Mouse (Mus musculus): ENCODE results near the gene Enc1. TPM values are rescaled to one million over a fixed set of nuclear protein-coding genes. Genes with fewer than 3 reads are reported as not detected.
A peak's percentile ranks its signal among the peaks of the same experiment; 100 is the strongest.

The Enc1 gene
- polyA plus RNA-seq, 1 experiment from 2014 or later, result 103 TPM

DNA sequence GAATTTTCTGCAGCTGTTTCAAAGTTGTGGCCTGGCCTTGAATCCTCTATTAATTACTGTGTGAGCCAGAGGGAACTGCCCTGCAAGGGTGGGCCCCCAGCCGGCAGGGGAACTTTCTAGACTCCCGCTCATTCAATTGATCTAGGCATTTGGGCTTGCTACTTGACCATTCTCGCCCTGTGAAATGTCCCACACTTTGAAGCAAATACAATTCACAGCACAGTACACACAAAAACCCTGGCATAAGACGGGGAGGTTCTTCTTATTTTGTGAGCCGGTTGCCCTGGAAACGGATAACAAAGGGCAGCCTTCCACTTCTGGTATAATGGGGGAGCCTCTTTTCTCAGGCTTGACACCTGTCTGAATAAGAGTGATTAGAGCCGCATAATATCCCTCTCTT, 11.6 kb downstream of the Enc1 start:
- peaks cover 74% of the 10 kb centered on the region for H3K4me1 ChIP-seq (ENCODE audit: control insufficient read depth, insufficient read depth, low read length)
- peak; percentile 43 for ATAC-seq
- H3K27ac ChIP-seq (ENCODE audit: low read length), result peak overlapping the region; percentile 43
- H3K9me3 ChIP-seq (replicated peaks; ENCODE audit: control insufficient read depth, low read length, poor library complexity, severe bottlenecking), result no peaks in the 10 kb centered on the region
- WGBS, result 14% methylated on average over 7 of the region's 7 CpGs
- H3K9ac ChIP-seq (ENCODE audit: low read depth, low read length), result no peak overlapping the region
- peak overlapping the region; percentile 22; the same call in 1 of the 2 replicates for H3K4me2 ChIP-seq (ENCODE audit: low read length)
- H3K4me3 ChIP-seq (ENCODE audit: low read depth, low read length), result no peak overlapping the region
- no peaks in the 10 kb centered on the region for H3K27me3 ChIP-seq (ENCODE audit: control insufficient read depth, insufficient read depth, low read depth, low read length)
- peaks cover 13% of the 10 kb centered on the region for H3K36me3 ChIP-seq (ENCODE audit: control insufficient read depth, insufficient read depth, low read length)

GRCm38 (mm10) chr13:97253418-97253981, 12.6 kb downstream of the Enc1 start:
- peaks cover 9% of the 10 kb centered on the region for H3K36me3 ChIP-seq (ENCODE audit: control insufficient read depth, insufficient read depth, low read length)
- no peak overlapping the region for H3K9ac ChIP-seq (ENCODE audit: low read depth, low read length)
- H3K4me1 ChIP-seq (ENCODE audit: control insufficient read depth, insufficient read depth, low read length), result peaks cover 63% of the 10 kb centered on the region
- H3K9me3 ChIP-seq (replicated peaks; ENCODE audit: control insufficient read depth, low read length, poor library complexity, severe bottlenecking), result no peaks in the 10 kb centered on the region
- no peak; the same call in 1 of the 2 replicates for ATAC-seq
- peak overlapping the region; percentile 28; the same call in 1 of the 2 replicates for H3K27ac ChIP-seq (ENCODE audit: low read length)
- no peak overlapping the region for H3K4me2 ChIP-seq (ENCODE audit: low read length)
- 48% methylated on average over 6 of the region's 6 CpGs for WGBS
- H3K4me3 ChIP-seq (ENCODE audit: low read depth, low read length), result no peak overlapping the region
- H3K27me3 ChIP-seq (ENCODE audit: control insufficient read depth, insufficient read depth, low read depth, low read length), result no peaks in the 10 kb centered on the region

DNA sequence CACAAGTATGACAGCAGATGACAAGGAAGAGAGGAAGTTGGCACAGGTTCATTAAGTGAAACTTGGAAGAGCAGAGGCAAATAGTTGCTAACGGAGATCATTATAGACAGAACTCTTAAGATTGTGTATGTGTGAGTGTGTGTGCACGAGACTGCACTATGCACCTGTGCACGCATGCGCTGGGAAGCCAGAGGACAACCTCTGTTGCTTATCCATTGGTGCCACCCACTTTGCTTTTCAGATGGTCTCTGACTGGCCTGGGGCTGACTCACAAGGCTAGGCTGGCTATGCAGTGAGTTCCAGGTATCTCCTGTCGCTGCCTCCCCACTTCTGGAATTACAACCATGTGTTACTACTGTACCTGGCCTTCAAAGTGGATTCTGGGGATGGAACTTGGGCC, 13.1 kb downstream of the Enc1 start:
- Histone ChIP-seq H3K4me3 (ENCODE audit: low read depth, low read length) (no peak overlapping the region), H3K27me3 (ENCODE audit: control insufficient read depth, insufficient read depth, low read depth, low read length) (no peaks in the 10 kb centered on the region), H3K27ac (ENCODE audit: low read length) (peak overlapping the region; percentile 28; the same call in 1 of the 2 replicates), H3K9me3 (replicated peaks; ENCODE audit: control insufficient read depth, low read length, poor library complexity, severe bottlenecking) (no peaks in the 10 kb centered on the region), H3K4me2 (ENCODE audit: low read length) (no peak overlapping the region), H3K4me1 (ENCODE audit: control insufficient read depth, insufficient read depth, low read length) (peaks cover 58% of the 10 kb centered on the region), H3K9ac (ENCODE audit: low read depth, low read length) (no peak overlapping the region), H3K36me3 (ENCODE audit: control insufficient read depth, insufficient read depth, low read length) (peaks cover 7% of the 10 kb centered on the region)
- no peak for ATAC-seq
- WGBS, result 90% methylated on average over 5 of the region's 5 CpGs

DNA sequence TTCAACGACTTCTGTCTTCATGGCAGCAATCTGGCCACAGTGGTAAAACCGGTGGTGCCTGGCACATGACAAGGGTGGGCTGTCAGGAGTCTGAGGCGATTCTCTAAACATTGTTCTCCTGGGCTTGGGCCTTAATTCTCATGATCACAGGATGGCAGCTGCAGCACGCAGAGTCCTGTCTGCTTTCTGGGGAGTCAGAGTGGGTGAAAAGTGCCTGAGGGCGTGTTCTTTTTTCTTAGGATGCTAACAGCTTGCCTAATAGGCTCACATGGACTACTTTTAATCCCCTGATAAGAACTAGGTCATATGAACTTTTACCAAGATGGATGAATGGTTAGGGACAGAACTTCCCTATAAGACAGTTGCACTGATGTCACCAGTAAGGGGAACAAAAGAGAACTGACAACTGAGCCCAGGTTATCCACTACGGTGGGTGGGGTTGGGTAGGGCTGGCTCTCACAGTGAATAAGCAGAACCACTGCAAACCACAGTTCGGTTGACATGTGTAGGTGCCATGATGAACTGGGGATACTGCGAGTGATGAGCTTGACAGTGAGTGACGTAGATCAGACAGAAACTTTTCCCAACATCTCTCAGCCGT, 13.8 kb downstream of the Enc1 start:
- Histone ChIP-seq H3K36me3 (ENCODE audit: control insufficient read depth, insufficient read depth, low read length) (peaks cover 5% of the 10 kb centered on the region; the same call in 1 of the 2 replicates), H3K4me1 (ENCODE audit: control insufficient read depth, insufficient read depth, low read length) (peaks cover 52% of the 10 kb centered on the region), H3K9ac (ENCODE audit: low read depth, low read length) (no peak overlapping the region), H3K27ac (ENCODE audit: low read length) (no peak overlapping the region), H3K9me3 (replicated peaks; ENCODE audit: control insufficient read depth, low read length, poor library complexity, severe bottlenecking) (no peaks in the 10 kb centered on the region), H3K4me2 (ENCODE audit: low read length) (no peak overlapping the region), H3K27me3 (ENCODE audit: control insufficient read depth, insufficient read depth, low read depth, low read length) (no peaks in the 10 kb centered on the region), H3K4me3 (ENCODE audit: low read depth, low read length) (no peak overlapping the region)
- no peak for ATAC-seq
- 72% methylated on average over 10 of the region's 10 CpGs for WGBS

DNA sequence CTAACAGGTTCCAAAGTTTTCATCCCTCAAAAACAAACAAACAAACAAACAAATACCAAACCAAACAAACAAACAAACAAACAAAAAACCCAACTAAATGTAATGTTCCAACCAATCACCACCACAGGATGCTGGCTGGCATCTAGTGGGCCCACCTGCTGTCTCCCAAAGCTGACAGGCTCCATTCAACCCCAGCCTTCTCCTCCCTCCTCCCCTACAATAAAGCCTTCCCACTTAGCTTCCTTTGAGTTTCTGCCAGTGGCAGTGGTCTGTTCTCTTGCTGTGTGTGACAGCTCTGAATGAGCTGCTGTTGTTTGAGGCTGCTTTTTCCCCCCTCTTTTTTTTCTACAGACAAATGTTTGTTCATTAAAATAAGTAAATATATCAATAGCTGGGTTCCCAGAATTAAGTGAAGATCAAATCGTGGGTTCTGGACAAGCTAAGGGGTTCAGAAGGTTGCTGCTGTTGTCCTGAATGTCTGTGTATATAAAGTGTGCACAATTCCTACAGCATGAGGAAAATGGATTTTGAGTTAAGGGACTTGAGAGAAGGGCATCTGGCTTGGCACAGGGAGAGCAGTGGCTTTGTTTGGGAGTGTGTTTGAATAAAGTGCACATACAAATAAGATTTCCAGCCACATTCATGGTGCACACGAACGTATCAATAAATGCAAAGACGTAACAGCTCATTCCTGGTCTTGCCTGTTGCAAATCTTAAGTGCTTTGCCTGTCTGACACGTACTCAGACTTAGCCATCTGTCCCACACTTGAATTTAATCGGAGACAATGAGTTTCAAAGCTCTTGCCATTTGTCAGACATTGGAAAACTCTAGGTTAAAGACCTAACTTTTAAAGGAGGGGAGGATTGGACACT, 15.3 kb downstream of the Enc1 start:
- H3K9ac ChIP-seq (ENCODE audit: low read depth, low read length), result no peak overlapping the region
- H3K27ac ChIP-seq (ENCODE audit: low read length), result peak overlapping the region; percentile 72
- no peak for ATAC-seq
- no peak overlapping the region for H3K4me3 ChIP-seq (ENCODE audit: low read depth, low read length)
- no peaks in the 10 kb centered on the region for H3K27me3 ChIP-seq (ENCODE audit: control insufficient read depth, insufficient read depth, low read depth, low read length)
- no peaks in the 10 kb centered on the region for H3K9me3 ChIP-seq (replicated peaks; ENCODE audit: control insufficient read depth, low read length, poor library complexity, severe bottlenecking)
- H3K4me1 ChIP-seq (ENCODE audit: control insufficient read depth, insufficient read depth, low read length), result peaks cover 36% of the 10 kb centered on the region
- H3K4me2 ChIP-seq (ENCODE audit: low read length), result peak overlapping the region; percentile 13; the same call in 1 of the 2 replicates
- H3K36me3 ChIP-seq (ENCODE audit: control insufficient read depth, insufficient read depth, low read length), result no peaks in the 10 kb centered on the region
- WGBS, result 7% methylated on average over 6 of the region's 6 CpGs

DNA sequence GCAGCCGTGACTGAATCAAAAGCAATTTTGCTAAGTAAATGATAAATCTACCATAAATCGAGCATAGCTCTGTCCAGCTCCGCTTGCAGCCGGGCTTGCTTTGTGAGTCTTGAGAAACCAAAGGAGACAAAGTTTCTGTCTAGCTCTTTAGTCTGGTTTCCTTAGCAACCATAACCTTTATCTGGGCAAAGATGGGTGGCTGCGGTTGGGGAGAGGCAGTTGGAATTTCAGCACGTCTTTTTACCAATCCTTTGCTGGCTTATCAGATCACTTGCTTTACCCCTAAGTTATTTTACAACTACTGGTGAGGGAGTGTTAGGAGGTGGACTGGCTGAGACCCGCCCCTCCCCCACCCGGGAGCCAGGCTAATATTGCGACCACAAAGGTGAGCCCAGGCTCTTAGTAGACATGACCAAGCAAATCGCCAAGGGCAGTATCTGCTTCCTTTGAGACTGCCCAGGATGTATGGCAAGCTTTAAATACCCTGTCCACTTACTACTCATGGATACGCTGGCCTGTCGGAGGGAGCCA, 16.0 kb downstream of the Enc1 start:
- Histone ChIP-seq H3K27ac (ENCODE audit: low read length) (peak overlapping the region; percentile 72), H3K4me3 (ENCODE audit: low read depth, low read length) (no peak overlapping the region), H3K9ac (ENCODE audit: low read depth, low read length) (no peak overlapping the region), H3K36me3 (ENCODE audit: control insufficient read depth, insufficient read depth, low read length) (no peaks in the 10 kb centered on the region), H3K4me2 (ENCODE audit: low read length) (0 out of 2 replicates have a peak overlapping the region, but pooled peaks have one; percentile 13), H3K4me1 (ENCODE audit: control insufficient read depth, insufficient read depth, low read length) (peaks cover 29% of the 10 kb centered on the region), H3K9me3 (replicated peaks; ENCODE audit: control insufficient read depth, low read length, poor library complexity, severe bottlenecking) (no peaks in the 10 kb centered on the region), H3K27me3 (ENCODE audit: control insufficient read depth, insufficient read depth, low read depth, low read length) (no peaks in the 10 kb centered on the region)
- 30% methylated on average over 12 of the region's 12 CpGs for WGBS
- no peak for ATAC-seq

- Histone ChIP-seq H3K9me3 (replicated peaks; ENCODE audit: control insufficient read depth, low read length, poor library complexity, severe bottlenecking) (no peaks in the 10 kb centered on the region), H3K4me3 (ENCODE audit: low read depth, low read length) (no peak overlapping the region), H3K4me2 (ENCODE audit: low read length) (no peak overlapping the region), H3K27ac (ENCODE audit: low read length) (no peak overlapping the region), H3K9ac (ENCODE audit: low read depth, low read length) (no peak overlapping the region), H3K27me3 (ENCODE audit: control insufficient read depth, insufficient read depth, low read depth, low read length) (no peaks in the 10 kb centered on the region), H3K4me1 (ENCODE audit: control insufficient read depth, insufficient read depth, low read length) (peaks cover 14% of the 10 kb centered on the region), H3K36me3 (ENCODE audit: control insufficient read depth, insufficient read depth, low read length) (no peaks in the 10 kb centered on the region)
- WGBS, result 59% methylated on average over 16 of the region's 16 CpGs
- no peak for ATAC-seq
Observed at GRCm38 (mm10) chr13:97259271-97259670, 18.4 kb downstream of the Enc1 start.

GRCm38 (mm10) chr13:97260456-97261180, 19.7 kb downstream of the Enc1 start:
- no peak for ATAC-seq
- WGBS, result 24% methylated on average over 8 of the region's 8 CpGs
- H3K4me1 ChIP-seq (ENCODE audit: control insufficient read depth, insufficient read depth, low read length), result peaks cover 14% of the 10 kb centered on the region
- no peaks in the 10 kb centered on the region for H3K36me3 ChIP-seq (ENCODE audit: control insufficient read depth, insufficient read depth, low read length)
- no peaks in the 10 kb centered on the region for H3K27me3 ChIP-seq (ENCODE audit: control insufficient read depth, insufficient read depth, low read depth, low read length)
- H3K4me2 ChIP-seq (ENCODE audit: low read length), result no peak overlapping the region
- H3K4me3 ChIP-seq (ENCODE audit: low read depth, low read length), result no peak overlapping the region
- H3K9me3 ChIP-seq (replicated peaks; ENCODE audit: control insufficient read depth, low read length, poor library complexity, severe bottlenecking), result no peaks in the 10 kb centered on the region
- H3K9ac ChIP-seq (ENCODE audit: low read depth, low read length), result no peak overlapping the region
- no peak overlapping the region for H3K27ac ChIP-seq (ENCODE audit: low read length)

Data from midbrain, embryonic 16.5 days (tissue).